Mouse (Mus musculus) CH12.LX (cell line): ENCODE results near the gene Ednra. TPM values are rescaled to one million over a fixed set of nuclear protein-coding genes. Genes with fewer than 3 reads are reported as not detected.

ENCODE experiments used
- DNase-seq: peaks from one replicate; pipeline ENCODE4 v3.0.0-alpha.2; 2013; ENCODE audit errors: extremely low read depth
- H3K27ac ChIP-seq: 2 replicates; pipeline ENCODE4 v1.5.1; 2012; ENCODE audit warnings: low read depth, mild to moderate bottlenecking, control low read depth, moderate library complexity; ENCODE audit not compliant: insufficient read depth
- H3K27me3 ChIP-seq: replicated peaks from 2 replicates; pipeline ENCODE3; 2012; ENCODE audit warnings: inconsistent platforms
- H3K36me3 ChIP-seq, 2 experiments: replicated peaks in 1 of 2; 2 replicates each; pipeline versions ENCODE3 to v1.6.1; 2012; ENCODE audit warnings: inconsistent platforms in 1 of 2, low read length in 1 of 2, mild to moderate bottlenecking in 1 of 2, mixed read lengths in 1 of 2, moderate library complexity in 1 of 2; ENCODE audit not compliant: control insufficient read depth in 1 of 2, insufficient read depth in 1 of 2
- H3K4me1 ChIP-seq, 2 experiments: 2 replicates each; pipeline ENCODE4 v1.6.1; 2012; ENCODE audit warnings: inconsistent platforms in 1 of 2, moderate library complexity in 1 of 2; ENCODE audit not compliant: insufficient read depth in 2 of 2, control insufficient read depth in 1 of 2
- H3K4me2 ChIP-seq: 2 replicates; pipeline ENCODE4 v1.6.1; 2012; ENCODE audit warnings: low read depth, mild to moderate bottlenecking, control low read depth; ENCODE audit not compliant: poor library complexity, insufficient read depth, severe bottlenecking
- H3K4me3 ChIP-seq, 3 experiments: fragments of 150-350 bp in 1 of 3; sonication (generic) in 1 of 3; replicated peaks in 1 of 3; 2 replicates each; pipeline versions ENCODE3 to v1.5.1; 2011 to 2012; ENCODE audit warnings: low read depth in 2 of 3, low read length in 2 of 3, mild to moderate bottlenecking in 2 of 3, moderate library complexity in 2 of 3, control low read depth in 1 of 3, improper control_type of control experiment in 1 of 3, inconsistent platforms in 1 of 3, mixed read lengths in 1 of 3; ENCODE audit not compliant: poor library complexity in 1 of 3
- H3K79me2 ChIP-seq: replicated peaks from 2 replicates; pipeline ENCODE4 v1.6.1; 2012; ENCODE audit warnings: mild to moderate bottlenecking, moderate library complexity; ENCODE audit not compliant: control insufficient read depth, poor library complexity, insufficient read depth, severe bottlenecking; ENCODE audit errors: extremely low read depth
- H3K9ac ChIP-seq: 2 replicates; pipeline ENCODE4 v1.6.1; 2012; ENCODE audit warnings: low read depth, mild to moderate bottlenecking, control low read depth, moderate library complexity; ENCODE audit not compliant: insufficient read depth
- H3K9me3 ChIP-seq: replicated peaks from 2 replicates; pipeline ENCODE3; 2012; ENCODE audit warnings: low read length, inconsistent platforms, mixed read lengths
- CTCF ChIP-seq, 2 experiments: IDR thresholded peaks in 1 of 2; conservative IDR thresholded peaks in 1 of 2; 2 replicates each; pipeline ENCODE4 v1.5.1; 2011 to 2012; ENCODE audit warnings: low read depth in 2 of 2, low read length in 2 of 2, improper control_type of control experiment in 1 of 2, inconsistent platforms in 1 of 2, mild to moderate bottlenecking in 1 of 2, moderate library complexity in 1 of 2
- ELF1 ChIP-seq: IDR thresholded peaks from 2 replicates; pipeline ENCODE4 v1.6.1; 2014; ENCODE audit warnings: low read depth, mild to moderate bottlenecking, inconsistent platforms, low read length, improper control_type of control experiment
- EP300 ChIP-seq: IDR thresholded peaks from 2 replicates; pipeline ENCODE4 v1.6.1; 2011; ENCODE audit warnings: low read length, improper control_type of control experiment
- ETS1 ChIP-seq: conservative IDR thresholded peaks from 2 replicates; pipeline ENCODE4 v1.6.1; 2012; ENCODE audit warnings: low read depth, mild to moderate bottlenecking, inconsistent platforms, low read length, improper control_type of control experiment, moderate library complexity
- GABPA ChIP-seq: IDR thresholded peaks from 2 replicates; pipeline ENCODE4 v1.6.1; 2012; ENCODE audit warnings: low read depth, low read length, improper control_type of control experiment, inconsistent platforms; ENCODE audit not compliant: insufficient replicate concordance
- IRF4 ChIP-seq: IDR thresholded peaks from 2 replicates; pipeline ENCODE4 v1.6.1; 2014; ENCODE audit warnings: low read depth, mild to moderate bottlenecking, inconsistent platforms, low read length, improper control_type of control experiment
- JUN ChIP-seq: IDR thresholded peaks from 2 replicates; pipeline ENCODE4 v1.6.1; 2011; ENCODE audit warnings: low read depth, mild to moderate bottlenecking, low read length, improper control_type of control experiment, moderate library complexity; ENCODE audit not compliant: insufficient read depth
- MAFK ChIP-seq: IDR thresholded peaks from 2 replicates; pipeline ENCODE4 v1.6.1; 2011; ENCODE audit warnings: low read length, improper control_type of control experiment; ENCODE audit not compliant: insufficient replicate concordance
- MAX ChIP-seq: IDR thresholded peaks from 2 replicates; pipeline ENCODE4 v1.6.1; 2011; ENCODE audit warnings: low read length, improper control_type of control experiment
- MAZ ChIP-seq: IDR thresholded peaks from 2 replicates; pipeline ENCODE4 v1.6.1; 2012; ENCODE audit warnings: low read depth, mild to moderate bottlenecking, inconsistent platforms, low read length, improper control_type of control experiment, moderate library complexity
- MEF2A ChIP-seq: IDR thresholded peaks from 2 replicates; pipeline ENCODE4 v1.6.1; 2014; ENCODE audit warnings: low read depth, mild to moderate bottlenecking, inconsistent platforms, low read length, improper control_type of control experiment, borderline replicate concordance
- NELFE ChIP-seq: IDR thresholded peaks from 2 replicates; pipeline ENCODE4 v1.6.1; 2011; ENCODE audit warnings: low read depth, low read length, improper control_type of control experiment
- RCOR1 ChIP-seq: conservative IDR thresholded peaks from 2 replicates; pipeline ENCODE4 v1.6.1; 2012; ENCODE audit warnings: low read depth, mild to moderate bottlenecking, inconsistent platforms, low read length, improper control_type of control experiment
- SIN3A ChIP-seq: IDR thresholded peaks from 2 replicates; pipeline ENCODE4 v1.6.1; 2012; ENCODE audit warnings: low read length, improper control_type of control experiment, inconsistent platforms
- SMC3 ChIP-seq: IDR thresholded peaks from 2 replicates; pipeline ENCODE4 v1.6.1; 2011; ENCODE audit warnings: low read depth, low read length, improper control_type of control experiment
- TBP ChIP-seq: conservative IDR thresholded peaks from 2 replicates; pipeline ENCODE4 v1.6.1; 2011; ENCODE audit warnings: low read depth, low read length, improper control_type of control experiment
- USF1 ChIP-seq: IDR thresholded peaks from 2 replicates; pipeline ENCODE4 v1.6.1; 2014; ENCODE audit warnings: low read depth, mild to moderate bottlenecking, inconsistent platforms, low read length, improper control_type of control experiment
- ZC3H11A ChIP-seq: IDR thresholded peaks from 2 replicates; pipeline ENCODE4 v1.6.1; 2012; ENCODE audit warnings: low read depth, mild to moderate bottlenecking, inconsistent platforms, low read length, improper control_type of control experiment
- ZKSCAN1 ChIP-seq: IDR thresholded peaks from 2 replicates; pipeline ENCODE4 v1.6.1; 2012; ENCODE audit warnings: low read depth, inconsistent platforms, low read length, improper control_type of control experiment, borderline replicate concordance
- ZMIZ1 ChIP-seq: IDR thresholded peaks from 2 replicates; pipeline ENCODE4 v1.6.1; 2012; ENCODE audit warnings: low read depth, mild to moderate bottlenecking, inconsistent platforms, low read length, improper control_type of control experiment
- ZNF384 ChIP-seq: IDR thresholded peaks from 2 replicates; pipeline ENCODE4 v1.6.1; 2012; ENCODE audit warnings: low read depth, low read length, improper control_type of control experiment, inconsistent platforms
- dilution Hi-C: fragments of 300-500 bp; cut with MboI; formaldehyde crosslinking; loops from 2 replicates; pipeline ENCODE4 v1.14.3; 2020; ENCODE audit warnings: low sequenced_read_pairs; ENCODE audit not compliant: extremely low pct_unique_long_range_greater_than_20kb, extremely low pct_ligation_motif_present
- in situ Hi-C: fragments of 300-500 bp; cut with MboI; formaldehyde crosslinking; loops from 3 replicates; pipeline ENCODE4 v1.14.3; 2019; ENCODE audit warnings: low sequenced_read_pairs, low pct_ligation_motif_present, low pct_unique_long_range_greater_than_20kb, mixed read lengths
- polyA plus RNA-seq: library from polyadenylated mRNA; unstranded; fragments of >175 nt; gene quantifications from 2 replicates; pipeline ENCODE4 v1.2.1, GENCODE M21; 2012; ENCODE audit warnings: low read depth; ENCODE audit not compliant: insufficient read length
- total RNA-seq, 2 experiments: library from RNA; depleted of rRNA; stranded (reverse); fragments of 300-350 nt in 1 of 2; fragments of >200 nt in 1 of 2; gene quantifications; 2 replicates each; pipeline ENCODE4 v1.2.3; 2012 to 2014

Ednra gene
- total and polyA plus RNA-seq, 3 experiments: 0.08 to 0.09 TPM; not detected in 1

DNA sequence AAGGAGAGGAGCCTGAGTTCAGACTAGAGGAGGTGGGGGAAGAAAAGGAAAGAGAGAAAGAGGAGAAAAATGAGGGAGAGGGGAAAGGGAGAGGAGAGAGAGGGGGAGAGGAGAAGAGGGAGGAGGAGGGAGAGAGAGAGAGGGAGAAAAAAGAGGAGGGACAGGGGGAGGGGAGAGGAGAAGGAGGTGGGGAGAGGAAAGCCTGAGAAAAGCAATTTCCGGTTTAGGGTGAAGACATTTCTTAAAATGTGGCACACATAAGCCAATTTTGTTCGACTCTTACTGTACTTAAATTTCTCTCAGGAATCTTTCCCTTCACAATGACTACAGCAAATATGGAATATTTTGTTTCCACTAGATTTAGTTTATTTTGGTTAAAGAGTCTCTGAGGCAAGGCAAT, 5.3 kb downstream of the Ednra start:
- no peaks in the 10 kb centered on the region for H3K4me1 ChIP-seq
- in situ Hi-C loops: no loop called here
- no peak overlapping the region for H3K4me2 ChIP-seq
- no peaks in the 10 kb centered on the region for H3K79me2 ChIP-seq
- H3K27me3 ChIP-seq: no peaks in the 10 kb centered on the region
- H3K36me3 ChIP-seq: no peaks in the 10 kb centered on the region
- H3K9me3 ChIP-seq: no peaks in the 10 kb centered on the region
- TF ChIP-seq SMC3 (no peak), ZNF384 (no peak), MAZ (no peak), CTCF (conservative IDR thresholded peaks at IDR 0.05 in 1 of 2, IDR thresholded peaks at IDR 0.05 in 1 of 2; ENCODE audit: low read depth in 2 of 2, low read length in 2 of 2) (no peak), USF1 (no peak), EP300 (no peak), ELF1 (no peak), NELFE (no peak), ZKSCAN1 (no peak), ZC3H11A (no peak), JUN (no peak), MEF2A (no peak)
- no peak overlapping the region for H3K9ac ChIP-seq
- H3K27ac ChIP-seq: no peak overlapping the region
- no peak overlapping the region for H3K4me3 ChIP-seq
- dilution Hi-C loops: no loop called here
- DNase-seq: no peak

DNA sequence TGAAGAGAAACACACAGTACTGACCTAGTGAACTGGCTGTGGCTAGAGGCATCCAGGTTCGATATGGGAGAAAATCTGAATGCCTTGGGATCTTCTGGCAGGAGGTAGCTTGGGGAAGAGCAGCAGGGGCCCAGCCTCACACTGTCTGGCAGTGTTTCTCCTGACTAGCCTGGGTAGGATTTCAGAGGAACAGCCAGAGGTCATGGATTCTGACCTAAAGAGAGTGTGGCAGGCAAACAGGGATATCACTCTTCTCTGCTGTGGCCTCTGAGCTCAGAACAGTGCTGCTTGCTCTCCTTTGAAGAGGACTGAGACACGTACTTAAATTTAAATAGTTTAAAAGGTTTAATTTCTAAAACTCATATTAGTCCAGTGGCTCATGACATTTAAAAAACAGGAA, 7.2 kb downstream of the Ednra start:
- no peak overlapping the region for H3K27ac ChIP-seq
- H3K9me3 ChIP-seq: no peaks in the 10 kb centered on the region
- no peak overlapping the region for H3K4me3 ChIP-seq
- no peak for DNase-seq
- no peaks in the 10 kb centered on the region for H3K4me1 ChIP-seq
- H3K4me2 ChIP-seq: no peak overlapping the region
- no peak overlapping the region for H3K9ac ChIP-seq
- TF ChIP-seq ZNF384 (no peak), SIN3A (no peak), MAFK (no peak), CTCF (conservative IDR thresholded peaks at IDR 0.05 in 1 of 2, IDR thresholded peaks at IDR 0.05 in 1 of 2; ENCODE audit: low read depth in 2 of 2, low read length in 2 of 2) (no peak), USF1 (no peak), ZMIZ1 (no peak), MAX (no peak), TBP (no peak), RCOR1 (no peak), GABPA (no peak), ZKSCAN1 (no peak), IRF4 (no peak), ETS1 (no peak)
- in situ Hi-C loops (no loop called here), dilution Hi-C loops (no loop called here)
- H3K27me3 ChIP-seq: no peaks in the 10 kb centered on the region
- H3K36me3 ChIP-seq: no peaks in the 10 kb centered on the region
- H3K79me2 ChIP-seq: no peaks in the 10 kb centered on the region
